Mouse (Mus musculus) liver, embryonic 14.5 days (tissue): ENCODE data around the gene B9d1.

Experiments used
- CTCF ChIP-seq: IDR thresholded peaks from 2 replicates; pipeline ENCODE4 v1.5.1; 2016; ENCODE audit warnings: antibody characterized with exemption, low read depth, control low read depth
- EP300 ChIP-seq: IDR thresholded peaks from 2 replicates; pipeline ENCODE4 v1.6.1; 2016; ENCODE audit warnings: antibody characterized with exemption, low read depth

GRCm38 (mm10) chr11:61484256-61484612 lies 20.7 kb upstream of the B9d1 start:
- no peak for TF ChIP-seq CTCF
- no peak for TF ChIP-seq EP300
